Mouse (Mus musculus): ENCODE data around the gene Micall1.

- TF ChIP-seq EP300 (IDR thresholded peaks at IDR 0.05) (0 out of 2 replicates have a peak, but pooled peaks have one; percentile 38), CTCF (IDR thresholded peaks at IDR 0.05) (no peak)
Observed at GRCm38 (mm10) chr15:79099456-79099855, 9.2 kb upstream of the Micall1 start.
